Mouse (Mus musculus) neural tube, embryonic 14.5 days (tissue): ENCODE measurements around the gene Lilra6. TPM values are rescaled to one million over a fixed set of nuclear protein-coding genes. Genes with fewer than 3 reads are reported as not detected.
"Not testable (repeated sequence)": the region's sequence is repeated elsewhere in the genome, so short reads cannot be mapped to it uniquely, and the experiment has no call there.

ENCODE experiments used
- ATAC-seq: fragments of 200-750 bp; cut with Nextera tagmentation; 2 replicates; pipeline ENCODE4 v1.8.0; 2017; ENCODE audit warnings: low read depth, mild to moderate bottlenecking, moderate TSS enrichment, moderate library complexity
- H3K27ac ChIP-seq: fragments of 300-500 bp; sonication (generic); 2 replicates; pipeline ENCODE4 v1.5.1; 2014; ENCODE audit warnings: low read depth, mild to moderate bottlenecking, control low read depth, low read length, moderate library complexity, mixed read lengths
- H3K27me3 ChIP-seq: fragments of 300-500 bp; sonication (generic); 2 replicates; pipeline ENCODE4 v1.6.1; 2014; ENCODE audit warnings: low read length; ENCODE audit not compliant: control insufficient read depth, insufficient read depth
- H3K36me3 ChIP-seq: fragments of 300-500 bp; sonication (generic); 2 replicates; pipeline ENCODE4 v1.6.1; 2014; ENCODE audit warnings: low read length, mixed read lengths; ENCODE audit not compliant: control insufficient read depth, insufficient read depth
- H3K4me1 ChIP-seq: fragments of 300-500 bp; sonication (generic); 2 replicates; pipeline ENCODE4 v1.6.1; 2014; ENCODE audit warnings: low read length; ENCODE audit not compliant: control insufficient read depth, insufficient read depth
- H3K4me2 ChIP-seq: fragments of 300-500 bp; sonication (generic); 2 replicates; pipeline ENCODE4 v1.6.1; 2014; ENCODE audit warnings: mild to moderate bottlenecking, low read depth, low read length, control low read depth
- H3K4me3 ChIP-seq: fragments of 300-500 bp; sonication (generic); 2 replicates; pipeline ENCODE4 v1.5.1; 2014; ENCODE audit warnings: low read depth, low read length, control low read depth, mixed read lengths
- H3K9ac ChIP-seq: fragments of 300-500 bp; sonication (generic); replicated peaks from 2 replicates; pipeline ENCODE4 v1.6.1; 2014; ENCODE audit warnings: low read depth, mild to moderate bottlenecking, control low read depth, low read length, mixed read lengths
- H3K9me3 ChIP-seq: fragments of 300-500 bp; sonication (generic); 2 replicates; pipeline ENCODE4 v1.6.1; 2016; ENCODE audit warnings: low read length; ENCODE audit not compliant: control insufficient read depth
- WGBS: fragments of 180-500 bp; shearing (Covaris S2); extraction: QIAGEN DNeasy Blood & Tissue Kit; methylation state at CpG from one replicate; pipeline ENCODE4 v1.1.7; 2014; 5-methylcytosine and 5-hydroxymethylcytosine counted together
- polyA plus RNA-seq: library from polyadenylated mRNA; unstranded; fragments of >200 nt; fragmentation: Nextera tagmentation; extraction: Ambion mirVana; gene quantifications from 2 replicates; pipeline ENCODE4 v1.2.1, GENCODE M21; 2014

Gene Lilra6
- polyA plus RNA-seq, 1 experiment from 2014 or later: not detected

GRCm38 (mm10) chr7:3903704-3904103 is 11.6 kb downstream of the Lilra6 start:
- Histone ChIP-seq H3K36me3 (no peaks in the 10 kb centered on the region), H3K27ac (no peak overlapping the region), H3K4me3 (no peak overlapping the region), H3K4me1 (no peaks in the 10 kb centered on the region), H3K9ac (no peak overlapping the region), H3K9me3 (no peaks in the 10 kb centered on the region), H3K4me2 (no peak overlapping the region), H3K27me3 (no peaks in the 10 kb centered on the region)
- no peak for ATAC-seq
- 24% methylated on average over 1 of the region's 1 CpGs for WGBS

DNA sequence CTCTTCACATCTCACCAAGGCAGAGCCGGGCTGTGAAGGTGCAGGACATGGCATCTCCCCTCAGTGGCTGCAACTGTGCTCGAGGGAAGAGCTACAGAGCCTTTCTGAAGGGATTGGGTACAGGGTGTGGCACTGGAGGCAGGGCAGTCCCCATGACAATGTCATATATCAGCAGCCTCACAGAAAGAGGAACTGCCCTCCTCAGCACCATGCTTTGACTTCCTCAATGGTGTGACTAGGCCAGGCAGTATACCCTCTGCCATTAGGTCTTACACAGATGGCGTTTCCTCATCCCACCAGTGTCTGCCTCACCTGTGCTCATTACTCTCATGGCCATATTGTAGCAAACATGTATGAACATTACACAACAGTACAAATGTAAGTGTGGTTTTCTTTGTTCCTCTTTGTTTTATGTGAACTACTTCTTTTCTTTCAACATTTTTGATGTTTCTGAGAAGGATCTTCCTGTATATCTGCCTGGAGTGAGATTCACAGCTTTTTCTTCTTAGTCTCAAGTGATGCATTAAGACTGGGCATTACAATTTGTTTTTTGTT is 17.2 kb downstream of the Lilra6 start, which contains the start of gene Gm14548:
Gene Gm14548, minus strand, starts transcription at position 85 of the 555 bp plus-strand sequence.
- not testable (repeated sequence) for H3K4me3 ChIP-seq, H3K36me3 ChIP-seq, H3K4me1 ChIP-seq, ATAC-seq, H3K4me2 ChIP-seq, H3K9me3 ChIP-seq, H3K27me3 ChIP-seq, H3K27ac ChIP-seq, H3K9ac ChIP-seq
- WGBS: 63% methylated on average over 3 of the region's 3 CpGs

DNA sequence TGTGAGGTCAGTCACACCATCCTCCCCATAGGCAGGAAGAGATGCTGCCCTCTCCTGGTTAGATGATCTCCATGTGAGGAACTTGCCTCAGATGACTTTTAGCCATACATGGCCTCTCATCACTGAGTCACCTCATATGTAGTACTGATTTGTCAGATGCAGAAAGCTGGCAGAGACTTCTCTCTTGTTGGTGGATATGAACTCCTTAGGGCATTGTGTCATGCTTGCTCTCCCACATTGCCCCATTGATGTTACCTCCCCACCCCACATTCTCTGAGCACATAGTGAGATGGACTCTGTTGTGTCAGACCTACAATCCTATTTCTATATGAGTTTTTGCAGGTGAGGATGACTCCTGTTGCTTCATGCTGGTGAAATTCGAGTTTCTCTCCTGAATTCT is 40.3 kb downstream of the Lilra6 start:
- H3K4me2 ChIP-seq, H3K4me3 ChIP-seq, H3K4me1 ChIP-seq, H3K36me3 ChIP-seq, H3K27me3 ChIP-seq, ATAC-seq, H3K9ac ChIP-seq, H3K9me3 ChIP-seq, H3K27ac ChIP-seq: not testable (repeated sequence)
- no CpG with 5 or more reads among the region's 1 CpGs for WGBS

Other genes with a start within 250 kb of the Lilra6 start
- 11.0 and 11.8 TPM in 2 replicates for gene Leng1, start 249.7 kb downstream of the Lilra6 start, polyA plus RNA-seq
- 4.1 and 6.2 TPM in 2 replicates for gene Tmc4, start 237.9 kb downstream of the Lilra6 start, polyA plus RNA-seq
- 255 and 265 TPM in 2 replicates for gene Tsen34, start 222.6 kb downstream of the Lilra6 start, polyA plus RNA-seq
- gene Mboat7, start 222.0 kb downstream of the Lilra6 start, polyA plus RNA-seq: 74.9 and 76.4 TPM in 2 replicates
- 703 and 810 TPM in 2 replicates for gene Rps9, start 211.5 kb downstream of the Lilra6 start, polyA plus RNA-seq
- gene Pirb, start 195.1 kb downstream of the Lilra6 start, polyA plus RNA-seq: 0.12 and 0.35 TPM in 2 replicates
- not detected in 2 replicates for gene Gm15448, start 89.8 kb downstream of the Lilra6 start, polyA plus RNA-seq
- not detected in 2 replicates for gene Pira2, start 70.5 kb downstream of the Lilra6 start, polyA plus RNA-seq
- gene Gm14548, start 17.4 kb downstream of the Lilra6 start, polyA plus RNA-seq: not detected in 2 replicates
- gene Lair1, start 147.7 kb upstream of the Lilra6 start, polyA plus RNA-seq: 2.6 and 3.2 TPM in 2 replicates
- 149 and 151 TPM in 2 replicates for gene Ttyh1, start 203.9 kb upstream of the Lilra6 start, polyA plus RNA-seq
- gene Leng8, start 221.5 kb upstream of the Lilra6 start, polyA plus RNA-seq: 62.4 and 68.1 TPM in 2 replicates
- gene Leng9, start 234.9 kb upstream of the Lilra6 start, polyA plus RNA-seq: 4.1 and 4.6 TPM in 2 replicates
- 3.0 and 9.8 TPM in 2 replicates for gene Cdc42ep5, start 249.4 kb upstream of the Lilra6 start, polyA plus RNA-seq